Mouse (Mus musculus): ENCODE measurements at regions not wholly inside any gene's neighbourhood (a gene's known extent, or its start where the extent isn't known, plus 50 kb on each side); places are given as distances from the start of the nearest gene placed in this dataset.

GRCm38 (mm10) chr13:85430821-85431220 is 141.9 kb upstream of the Rasa1 start:
- DNase-seq (ENCODE audit: low spot score): no peak

- DNase-seq (ENCODE audit: low spot score): no peak
Observed at GRCm38 (mm10) chr13:85430040-85430439, 141.1 kb upstream of the Rasa1 start.

GRCm38 (mm10) chr13:85418671-85419070 is 129.7 kb upstream of the Rasa1 start:
- DNase-seq (ENCODE audit: low spot score): no peak

GRCm38 (mm10) chr13:85414951-85415350 is 126.0 kb upstream of the Rasa1 start:
- DNase-seq (ENCODE audit: low spot score): no peak

DNA sequence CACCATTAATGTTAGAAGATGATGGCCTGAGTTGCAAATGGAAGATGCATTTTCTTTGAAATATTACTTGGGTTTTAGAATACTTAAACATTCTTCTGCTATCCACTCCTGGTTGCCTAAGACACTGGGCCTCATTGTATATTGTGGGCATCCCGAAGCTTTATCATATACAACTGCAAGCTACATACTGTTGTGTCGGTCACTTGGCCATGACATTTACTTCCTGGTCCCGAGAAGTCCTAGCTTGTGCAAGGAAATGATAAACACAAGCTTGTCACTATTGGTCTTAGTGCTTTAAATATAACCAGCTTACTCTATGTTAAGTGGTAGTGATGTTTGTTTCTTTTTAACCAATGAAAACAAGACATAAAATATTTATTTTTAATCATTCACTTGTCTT is 122.4 kb upstream of the Rasa1 start:
- no peak for DNase-seq (ENCODE audit: low spot score)

- DNase-seq (ENCODE audit: low spot score): no peak
Observed at GRCm38 (mm10) chr13:85398834-85399233, 109.9 kb upstream of the Rasa1 start.

DNA sequence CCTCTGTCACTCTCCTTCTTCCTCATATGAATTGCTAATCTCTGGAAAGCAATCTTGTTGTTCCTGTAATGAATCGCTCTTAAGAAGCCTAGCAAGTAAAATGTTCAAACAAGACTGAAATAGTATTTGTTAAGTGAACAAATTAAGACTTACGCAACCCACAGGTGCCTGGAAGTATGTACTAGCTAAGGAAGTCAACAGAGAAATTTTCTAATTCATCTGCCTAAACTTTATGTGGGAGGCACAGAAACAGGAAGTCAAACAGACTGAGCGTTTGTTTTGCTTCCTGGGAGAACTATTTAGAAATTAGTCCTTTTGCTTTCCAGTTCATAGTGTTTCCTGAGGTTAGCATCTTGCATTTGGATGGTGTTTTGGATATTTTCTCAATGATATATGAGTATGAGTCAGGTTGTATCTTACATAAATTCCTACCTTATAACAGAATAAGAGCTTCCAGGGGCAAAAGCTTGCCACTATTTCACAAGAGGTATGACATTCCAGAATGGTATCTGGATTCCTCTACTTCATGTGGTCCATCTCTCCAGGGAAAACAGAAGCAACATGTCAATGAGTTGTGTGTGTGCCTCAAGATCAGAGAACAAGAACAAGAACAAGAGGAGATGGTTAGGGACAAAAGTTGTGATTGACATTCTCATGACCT is 87.5 kb upstream of the Rasa1 start:
- DNase-seq (ENCODE audit: low spot score): no peak

DNA sequence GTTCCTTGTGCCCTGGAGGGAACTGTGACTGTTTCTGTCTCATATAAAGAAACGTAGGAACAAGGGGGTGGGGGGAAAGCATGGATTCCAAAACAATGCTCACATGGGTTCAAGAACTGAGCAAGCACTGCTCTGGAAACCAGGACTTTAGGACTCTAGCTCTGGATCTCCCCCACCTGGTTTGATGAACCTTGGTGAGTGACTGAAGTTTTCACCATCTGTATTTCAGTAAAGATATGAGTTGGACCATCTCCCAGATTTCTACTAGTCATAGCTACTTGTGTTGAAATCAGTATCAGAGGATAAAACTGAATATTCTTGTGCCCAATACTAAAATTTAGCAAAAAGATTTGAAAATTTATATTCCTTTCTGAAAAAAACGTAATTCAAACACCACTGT is 70.7 kb upstream of the Rasa1 start:
- DNase-seq (ENCODE audit: low spot score): no peak

DNA sequence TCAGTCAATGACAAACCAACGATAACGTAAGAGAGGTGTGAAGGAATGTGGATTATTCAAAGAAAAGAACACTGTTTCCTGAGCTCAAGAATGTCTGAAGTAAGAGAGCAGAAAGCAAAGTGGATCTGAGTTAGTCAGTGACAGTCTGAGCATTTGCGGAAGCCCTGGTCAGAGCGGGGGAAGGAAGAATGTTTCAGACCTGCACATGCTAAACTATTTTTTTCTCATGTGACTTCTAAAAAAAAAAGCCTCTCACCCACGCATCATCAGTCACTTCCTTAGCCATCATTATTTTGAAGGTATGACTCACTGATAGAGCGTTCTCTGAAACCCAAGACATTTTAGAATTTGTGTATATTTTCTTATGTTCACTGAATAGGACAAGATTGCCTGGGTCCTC is 70.2 kb upstream of the Rasa1 start:
- DNase-seq (ENCODE audit: low spot score): no peak

- no peak for DNase-seq (ENCODE audit: low spot score)
Observed at GRCm38 (mm10) chr13:85352061-85352460, 63.1 kb upstream of the Rasa1 start.

All from urinary bladder, postnatal 25 days (tissue).